Mouse (Mus musculus) embryonic facial prominence, embryonic 13.5 days (tissue): ENCODE results near the gene Xrra1. TPM values are rescaled to one million over a fixed set of nuclear protein-coding genes. Genes with fewer than 3 reads are reported as not detected.
A peak's percentile ranks its signal among the peaks of the same experiment; 100 is the strongest.
"Not testable (repeated sequence)": the region's sequence is repeated elsewhere in the genome, so short reads cannot be mapped to it uniquely, and the experiment has no call there.

Experiments
- ATAC-seq: fragments of 200-750 bp; cut with Nextera tagmentation; 2 replicates; pipeline ENCODE4 v1.8.0; 2017; ENCODE audit warnings: low read depth; ENCODE audit not compliant: insufficient number of reproducible peaks, insufficient read depth, low FRiP score, low TSS enrichment
- H3K27ac ChIP-seq: fragments of 300-500 bp; sonication (generic); 2 replicates; pipeline ENCODE4 v1.5.1; 2015; ENCODE audit warnings: moderate library complexity, mild to moderate bottlenecking, inconsistent platforms
- H3K27me3 ChIP-seq: fragments of 300-500 bp; sonication (generic); 2 replicates; pipeline ENCODE4 v1.6.1; 2015; ENCODE audit warnings: mild to moderate bottlenecking, inconsistent platforms
- H3K36me3 ChIP-seq: fragments of 300-500 bp; sonication (generic); 2 replicates; pipeline ENCODE4 v1.6.1; 2015; ENCODE audit warnings: mild to moderate bottlenecking, inconsistent platforms
- H3K4me1 ChIP-seq: fragments of 300-500 bp; sonication (generic); 2 replicates; pipeline ENCODE4 v1.6.1; 2015; ENCODE audit warnings: inconsistent platforms
- H3K4me2 ChIP-seq: fragments of 300-500 bp; sonication (generic); 2 replicates; pipeline ENCODE4 v1.6.1; 2015; ENCODE audit warnings: moderate library complexity, mild to moderate bottlenecking, inconsistent platforms
- H3K4me3 ChIP-seq: fragments of 300-500 bp; sonication (generic); 2 replicates; pipeline ENCODE4 v1.5.1; 2015; ENCODE audit warnings: mild to moderate bottlenecking, inconsistent platforms
- H3K9ac ChIP-seq: fragments of 300-500 bp; sonication (generic); 2 replicates; pipeline ENCODE4 v1.6.1; 2015; ENCODE audit warnings: mild to moderate bottlenecking, inconsistent platforms
- H3K9me3 ChIP-seq: fragments of 300-500 bp; sonication (generic); 2 replicates; pipeline ENCODE4 v1.6.1; 2016; ENCODE audit warnings: inconsistent platforms
- WGBS: fragments of 180-500 bp; shearing (Covaris S2); methylation state at CpG from one replicate; pipeline ENCODE4 v1.1.7; 2015; ENCODE audit warnings: mixed read lengths; 5-methylcytosine and 5-hydroxymethylcytosine counted together
- polyA plus RNA-seq: library from polyadenylated mRNA; unstranded; fragments of >200 nt; fragmentation: Nextera tagmentation; extraction: Ambion mirVana; gene quantifications from 2 replicates; pipeline ENCODE4 v1.2.1, GENCODE M21; 2015

Xrra1 gene
- polyA plus RNA-seq, 1 experiment from 2014 or later, result 0.59 TPM

DNA sequence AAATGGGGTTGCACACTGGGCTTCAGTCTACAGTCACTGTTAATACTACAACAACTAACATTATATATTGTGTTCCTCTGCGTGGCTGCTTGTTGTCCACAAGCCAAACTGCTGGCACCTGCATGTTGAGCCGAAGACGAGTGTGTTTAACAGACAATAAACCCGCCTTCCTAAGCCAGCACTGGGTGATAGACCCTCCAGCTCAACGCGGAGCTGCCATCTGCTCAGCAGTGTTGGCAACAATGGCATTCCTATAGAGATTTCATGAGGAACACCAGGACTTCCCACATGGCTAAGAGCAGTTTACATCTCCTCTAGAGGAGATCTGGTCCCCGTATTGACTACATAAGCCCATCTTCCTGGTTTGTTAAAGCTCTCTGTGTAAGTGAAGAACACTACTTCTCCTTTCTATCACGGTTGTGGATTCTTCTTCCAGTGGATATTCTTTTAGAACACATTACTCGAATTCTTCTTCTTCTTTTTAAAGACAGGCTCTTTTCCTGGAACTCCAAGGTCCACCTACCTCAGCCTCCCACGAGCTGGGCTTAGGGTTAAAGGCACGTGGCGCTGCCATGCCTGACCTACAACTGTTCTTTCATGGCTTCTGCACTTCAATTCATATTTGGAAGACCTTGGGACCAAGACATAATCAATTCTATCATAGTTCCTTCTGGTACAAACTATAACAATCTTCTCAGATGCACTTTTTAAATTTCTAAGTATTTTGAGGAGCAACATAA, 98.5 kb downstream of the Xrra1 start:
- Histone ChIP-seq H3K9me3 (no peaks in the 10 kb centered on the region), H3K4me1 (no peaks in the 10 kb centered on the region), H3K36me3 (peaks cover 9% of the 10 kb centered on the region; the same call in 1 of the 2 replicates), H3K27ac (no peak overlapping the region), H3K27me3 (no peaks in the 10 kb centered on the region), H3K4me3 (no peak overlapping the region), H3K9ac (no peak overlapping the region), H3K4me2 (no peak overlapping the region)
- no peak for ATAC-seq
- WGBS, result 92% methylated on average over 12 of the region's 12 CpGs

DNA sequence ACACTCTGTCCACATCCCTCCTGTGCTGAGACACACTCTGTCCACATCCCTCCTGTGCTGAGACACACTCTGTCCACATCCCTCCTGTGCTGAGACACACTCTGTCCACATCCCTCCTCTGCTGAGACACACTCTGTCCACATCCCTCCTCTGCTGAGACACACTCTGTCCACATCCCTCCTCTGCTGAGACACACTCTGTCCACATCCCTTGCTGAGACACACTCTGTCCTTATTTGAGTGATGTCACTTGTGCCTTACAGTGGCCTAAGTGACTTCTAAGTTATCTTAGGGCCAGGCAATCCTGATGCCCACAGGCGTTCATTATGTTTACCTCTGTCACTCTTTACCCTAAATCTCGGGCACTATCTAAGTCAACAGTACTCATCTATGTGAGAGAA, 101.7 kb downstream of the Xrra1 start:
- H3K9me3 ChIP-seq, H3K27me3 ChIP-seq, ATAC-seq, H3K27ac ChIP-seq, H3K9ac ChIP-seq, H3K4me3 ChIP-seq, H3K36me3 ChIP-seq, H3K4me2 ChIP-seq: not testable (repeated sequence)
- WGBS, result 77% methylated on average over 2 of the region's 2 CpGs
- H3K4me1 ChIP-seq, result peaks cover 19% of the 10 kb centered on the region

- H3K27me3 ChIP-seq, result no peaks in the 10 kb centered on the region
- H3K4me3 ChIP-seq, result no peak overlapping the region
- 96% methylated on average over 2 of the region's 2 CpGs for WGBS
Measured at GRCm38 (mm10) chr7:99961518-99961917, 102.6 kb downstream of the Xrra1 start.

DNA sequence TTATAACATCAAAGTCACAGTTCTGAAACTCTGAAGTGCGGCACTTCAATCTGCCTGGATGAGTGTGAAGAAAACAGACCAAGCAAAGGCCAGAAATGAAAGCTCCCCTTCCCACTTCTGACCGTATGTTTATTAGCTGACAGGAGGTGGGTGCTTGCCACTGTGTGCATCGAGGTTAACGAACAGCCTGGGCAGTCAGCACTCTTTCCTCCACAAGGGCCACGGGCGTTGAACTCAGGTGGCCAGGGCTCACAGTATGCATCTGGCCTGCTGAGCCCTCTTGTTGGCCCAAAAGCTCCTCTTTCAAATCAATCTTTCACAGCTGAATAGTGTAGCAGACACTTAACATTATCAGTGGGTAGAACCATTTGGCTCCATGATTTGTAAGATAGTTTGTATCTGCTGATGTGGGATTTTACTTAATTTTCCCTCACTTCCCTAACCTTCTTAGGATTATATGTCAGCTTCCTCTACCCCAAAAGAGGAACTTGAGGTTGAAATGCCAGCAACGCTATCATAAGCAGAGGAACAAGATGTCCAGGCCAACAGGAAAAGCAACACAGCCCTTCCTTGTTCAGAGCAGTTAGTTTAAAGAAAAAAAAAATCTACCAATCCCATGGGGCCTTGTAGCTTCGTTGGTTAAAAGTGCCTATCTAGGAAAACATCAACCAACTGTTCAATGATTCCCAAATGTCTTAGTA, 103.8 kb downstream of the Xrra1 start:
- Histone ChIP-seq H3K36me3 (no peaks in the 10 kb centered on the region), H3K27ac (no peak overlapping the region), H3K9ac (no peak overlapping the region), H3K4me1 (peaks cover 39% of the 10 kb centered on the region), H3K9me3 (no peaks in the 10 kb centered on the region), H3K4me2 (no peak overlapping the region), H3K4me3 (no peak overlapping the region), H3K27me3 (no peaks in the 10 kb centered on the region)
- ATAC-seq, result no peak
- 74% methylated on average over 8 of the region's 8 CpGs for WGBS

More at GRCm38 (mm10) chr7:99961518-99961917, 102.6 kb downstream of the Xrra1 start:
- H3K9me3 ChIP-seq, result no peaks in the 10 kb centered on the region
- H3K36me3 ChIP-seq, result no peaks in the 10 kb centered on the region
- H3K4me2 ChIP-seq, result no peak overlapping the region
- no peak overlapping the region for H3K9ac ChIP-seq
- H3K4me1 ChIP-seq, result peaks cover 27% of the 10 kb centered on the region
- no peak for ATAC-seq
- no peak overlapping the region for H3K27ac ChIP-seq

GRCm38 (mm10) chr7:99963237-99963860, 104.4 kb downstream of the Xrra1 start:
- Histone ChIP-seq H3K4me1 (peaks cover 43% of the 10 kb centered on the region), H3K27me3 (no peaks in the 10 kb centered on the region), H3K4me2 (no peak overlapping the region), H3K27ac (no peak overlapping the region), H3K9ac (no peak overlapping the region), H3K9me3 (no peaks in the 10 kb centered on the region), H3K36me3 (no peaks in the 10 kb centered on the region), H3K4me3 (no peak overlapping the region)
- WGBS, result 74% methylated on average over 3 of the region's 3 CpGs
- no peak for ATAC-seq

DNA sequence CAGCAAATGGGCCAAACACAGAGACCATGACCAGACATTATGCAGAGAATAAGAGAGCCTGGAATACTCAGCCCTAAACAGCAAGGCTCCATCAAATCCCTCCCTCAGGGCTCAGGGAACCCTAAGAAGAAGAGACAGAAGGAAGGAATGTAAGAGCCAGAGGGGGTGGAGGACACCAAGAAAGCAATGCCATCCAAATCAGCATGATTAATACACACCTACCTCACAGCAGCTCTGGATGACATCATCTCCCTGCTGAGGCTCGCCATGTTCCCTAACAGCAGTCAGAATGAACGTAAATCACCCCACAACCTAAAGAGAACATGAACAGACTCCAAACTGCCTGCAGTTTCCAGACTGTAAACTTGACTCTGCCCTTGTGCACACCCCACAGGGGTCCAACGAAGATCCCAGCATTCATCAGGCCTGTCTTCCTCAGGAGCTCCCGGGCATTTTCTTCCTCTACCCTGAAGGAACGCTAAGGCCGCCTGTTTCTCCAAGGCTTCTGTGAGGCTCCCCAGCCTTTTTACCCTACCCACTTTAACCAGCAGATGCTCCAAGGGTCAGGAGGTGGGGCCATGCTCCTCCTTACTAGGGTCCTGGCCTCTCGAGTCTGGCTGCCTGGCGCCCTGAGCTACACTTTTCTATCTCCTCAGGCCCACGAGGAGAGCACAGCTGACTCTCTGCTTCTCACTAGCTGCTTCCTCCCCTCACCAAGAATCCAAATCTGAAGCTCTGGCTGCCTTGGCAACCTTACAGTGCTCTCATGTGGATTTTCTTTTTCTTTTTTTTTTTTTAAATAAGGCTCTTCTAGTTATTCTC, 106.3 kb downstream of the Xrra1 start:
- peaks cover 51% of the 10 kb centered on the region for H3K4me1 ChIP-seq
- peak overlapping the region; percentile 39 for H3K4me2 ChIP-seq
- ATAC-seq, result no peak
- H3K9me3 ChIP-seq, result no peaks in the 10 kb centered on the region
- no peaks in the 10 kb centered on the region for H3K36me3 ChIP-seq
- H3K27me3 ChIP-seq, result no peaks in the 10 kb centered on the region
- peak overlapping the region; percentile 49; the same call in 1 of the 2 replicates for H3K9ac ChIP-seq
- H3K4me3 ChIP-seq, result no peak overlapping the region
- WGBS, result 21% methylated on average over 9 of the region's 9 CpGs
- peak overlapping the region; percentile 81 for H3K27ac ChIP-seq

DNA sequence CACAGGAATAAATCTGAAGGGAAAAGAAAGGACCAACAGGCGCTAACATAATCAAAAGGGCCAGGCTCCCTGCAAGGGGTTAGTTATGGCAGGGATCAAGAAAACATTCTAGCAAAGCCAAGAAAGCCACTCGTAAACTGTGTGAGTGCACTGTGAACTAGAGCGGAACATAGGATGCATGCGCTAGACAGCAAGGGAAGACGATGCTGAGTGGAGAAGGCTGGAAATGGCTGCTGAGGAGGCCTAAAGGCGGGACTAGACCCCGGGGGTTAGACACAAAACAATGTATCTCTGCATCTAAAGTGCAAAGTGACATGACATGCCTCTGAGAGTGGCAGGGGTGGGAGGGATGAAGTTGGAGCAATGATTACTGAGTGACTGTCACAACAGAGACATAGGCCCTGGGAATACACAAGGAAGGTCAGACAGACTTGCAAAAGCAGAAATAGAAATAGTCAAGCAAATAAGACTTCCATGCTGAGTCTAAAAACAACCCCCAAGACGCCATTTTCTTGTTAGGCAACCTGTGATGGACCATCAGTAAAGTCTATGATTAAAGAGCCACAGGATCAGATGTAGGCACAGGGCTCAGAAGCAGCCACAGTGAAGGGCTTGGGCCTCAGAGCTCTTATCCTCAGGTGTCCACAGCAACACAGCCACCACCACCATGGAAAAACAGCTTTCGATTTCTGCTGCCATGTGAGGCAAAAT, 107.2 kb downstream of the Xrra1 start:
- no peak for ATAC-seq
- Histone ChIP-seq H3K4me2 (peak overlapping the region; percentile 9), H3K36me3 (no peaks in the 10 kb centered on the region)

More for the DNA sequence above, 107.2 kb downstream of the Xrra1 start:
- peak overlapping the region; percentile 44; the same call in 1 of the 2 replicates for H3K9ac ChIP-seq
- peaks cover 54% of the 10 kb centered on the region for H3K4me1 ChIP-seq
- no peaks in the 10 kb centered on the region for H3K27me3 ChIP-seq
- 45% methylated on average over 9 of the region's 9 CpGs for WGBS
- no peaks in the 10 kb centered on the region for H3K9me3 ChIP-seq
- H3K4me3 ChIP-seq, result no peak overlapping the region
- H3K27ac ChIP-seq, result peak overlapping the region; percentile 81

Other genes starting within 250 kb of the Xrra1 start
- 0.22 and 0.51 TPM in 2 replicates for gene Tpbgl, start 232.0 kb upstream of the Xrra1 start, polyA plus RNA-seq
- gene Slco2b1, start 147.8 kb upstream of the Xrra1 start, polyA plus RNA-seq, result 2.4 and 2.6 TPM in 2 replicates
- not detected in 2 replicates for gene Olfr520, start 128.8 kb upstream of the Xrra1 start, polyA plus RNA-seq
- gene Olfr521, start 95.6 kb upstream of the Xrra1 start, polyA plus RNA-seq, result not detected in 2 replicates
- gene Neu3, start 30.7 kb upstream of the Xrra1 start, polyA plus RNA-seq, result 2.2 and 2.6 TPM in 2 replicates
- gene Spcs2, start 4.3 kb downstream of the Xrra1 start, polyA plus RNA-seq, result 360 and 364 TPM in 2 replicates
- 6.6 and 7.9 TPM in 2 replicates for gene Rnf169, start 121.3 kb downstream of the Xrra1 start, polyA plus RNA-seq
- 1.1 and 2.2 TPM in 2 replicates for gene Chrdl2, start 147.1 kb downstream of the Xrra1 start, polyA plus RNA-seq